31 mouse cellular contexts compared by ENCODE assay signal in the genomic region with DNA sequence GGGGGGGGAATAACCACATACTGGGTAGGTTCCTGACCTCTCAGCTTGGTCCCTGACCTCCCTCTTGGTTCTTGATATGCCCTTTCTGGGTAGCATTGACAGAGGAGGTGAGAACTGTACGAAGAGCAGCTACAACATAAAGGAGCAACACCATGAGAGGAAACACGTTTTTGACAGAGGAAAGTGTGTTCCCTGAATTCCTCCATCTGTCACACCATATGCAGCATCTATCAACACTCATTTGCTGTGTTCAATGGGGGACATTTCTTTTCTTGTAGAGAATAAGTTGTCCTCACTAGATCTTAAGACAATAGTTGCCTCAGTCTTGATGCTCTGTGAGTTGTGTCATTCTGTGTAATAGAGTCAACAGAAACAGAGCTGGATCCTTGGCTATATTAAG.
"Had no signal": no experiment of that assay in that cellular context is flagged by ENCODE, and none has a peak within 500 bp of the region (broad histone marks: within the 10 kb centered on the region; RNA-seq: fewer than 3 reads in every experiment).

No protein-coding gene starts in this region.

- DNase-seq: gastrocnemius, postnatal 14 days; gastrocnemius, postnatal 36 days; heart, adult 11 months; heart, adult 2 months; heart, postnatal 14 days; heart, postnatal 4 days; kidney, adult 18-20 months; kidney, adult 8-10 months; kidney, postnatal 10 days; kidney, postnatal 25 days; kidney, postnatal 4 days; layer of hippocampus, adult 9-11 months; liver; liver, embryonic 13.5 days; liver, postnatal 0 days; lung, adult 2 months had no signal

- H3K27me3 ChIP-seq: heart, embryonic 13.5 days; heart, embryonic 15.5 days; hindbrain, embryonic 12.5 days; intestine, embryonic 15.5 days; limb, embryonic 12.5 days; liver, embryonic 13.5 days; liver, embryonic 15.5 days had no signal

- H3K27ac ChIP-seq: heart, adult 2 months; heart, embryonic 13.5 days; heart, embryonic 15.5 days; hindbrain, embryonic 10.5 days; hindbrain, embryonic 12.5 days; hindbrain, embryonic 14.5 days; intestine, embryonic 15.5 days; left cerebral cortex, adult 2 months; limb, embryonic 10.5 days; limb, embryonic 12.5 days; liver, embryonic 13.5 days; liver, embryonic 15.5 days had no signal

- H3K36me3 ChIP-seq: heart, embryonic 13.5 days; heart, embryonic 15.5 days; hindbrain, embryonic 10.5 days; hindbrain, embryonic 12.5 days; intestine, embryonic 15.5 days; limb, embryonic 10.5 days; limb, embryonic 12.5 days; liver, embryonic 13.5 days; liver, embryonic 15.5 days had no signal

- H3K4me3 ChIP-seq: heart, adult 2 months; heart, embryonic 13.5 days; heart, embryonic 15.5 days; hindbrain, embryonic 10.5 days; hindbrain, embryonic 12.5 days; intestine, embryonic 15.5 days; left cerebral cortex, adult 2 months; limb, embryonic 10.5 days; limb, embryonic 12.5 days; liver, embryonic 13.5 days; liver, embryonic 15.5 days had no signal

- H3K4me1 ChIP-seq: heart, embryonic 13.5 days; heart, embryonic 15.5 days; hindbrain, embryonic 10.5 days; hindbrain, embryonic 12.5 days; intestine, embryonic 15.5 days; limb, embryonic 10.5 days; limb, embryonic 12.5 days; liver, embryonic 13.5 days; liver, embryonic 15.5 days had no signal

- H3K9me3 ChIP-seq: heart, embryonic 13.5 days; heart, embryonic 15.5 days; hindbrain, embryonic 10.5 days; hindbrain, embryonic 12.5 days; intestine, embryonic 15.5 days; limb, embryonic 10.5 days; limb, embryonic 12.5 days; liver, embryonic 13.5 days; liver, embryonic 15.5 days had no signal

- H3K9ac ChIP-seq: heart, embryonic 13.5 days; heart, embryonic 15.5 days; hindbrain, embryonic 12.5 days; hindbrain, embryonic 14.5 days; intestine, embryonic 15.5 days; limb, embryonic 12.5 days; liver, embryonic 13.5 days; liver, embryonic 15.5 days; liver, postnatal 0 days had no signal

- ATAC-seq: hindbrain, embryonic 16.5 days; inflammation-experienced regulatory T-cells, adult 6 months; intestine, embryonic 15.5 days; intestine, postnatal 0 days; liver, postnatal 0 days had no signal

- H3K4me2 ChIP-seq: heart, embryonic 11.5 days; heart, embryonic 13.5 days; heart, embryonic 15.5 days; hindbrain, embryonic 12.5 days; hindbrain, embryonic 14.5 days; intestine, embryonic 15.5 days; limb, embryonic 12.5 days; liver, embryonic 11.5 days; liver, embryonic 13.5 days; liver, embryonic 15.5 days had no signal
